Mouse (Mus musculus) kidney, adult 2 months (tissue): ENCODE results near the gene Cyp11a1.

Source experiments
- CTCF ChIP-seq: fragments of 200-500 bp; conservative IDR thresholded peaks from 2 replicates; pipeline ENCODE4 v1.5.1; 2011; ENCODE audit warnings: low read depth, mild to moderate bottlenecking, control low read depth, low read length, moderate library complexity, mixed read lengths; ENCODE audit not compliant: insufficient read depth, insufficient read length
- POLR2A ChIP-seq: fragments of 200-500 bp; IDR thresholded peaks from one replicate; pipeline ENCODE4 v1.6.1; 2011; ENCODE audit warnings: low read depth, low read length, control low read depth

GRCm38 (mm10) chr9:58047061-58047460 lies 40.9 kb downstream of the Cyp11a1 start:
- TF ChIP-seq CTCF (no peak), POLR2A (no peak)
